Mouse (Mus musculus) myocyte (in vitro differentiated cells): ENCODE measurements around the gene Ikbke.

ENCODE experiments used
- CEBPB ChIP-seq: IDR thresholded peaks from 2 replicates; pipeline ENCODE4 v1.6.1; 2011; ENCODE audit warnings: mild to moderate bottlenecking, moderate library complexity; ENCODE audit not compliant: poor library complexity, insufficient read depth, severe bottlenecking
- MAX ChIP-seq: IDR thresholded peaks from one replicate; pipeline ENCODE4 v1.6.1; 2011; ENCODE audit warnings: low read depth, mild to moderate bottlenecking, control low read depth
- MYOD1 ChIP-seq, 3 experiments: IDR thresholded peaks; one replicate each; pipeline ENCODE4 v1.6.1; 2011; ENCODE audit warnings: control low read depth in 2 of 3, low read depth in 2 of 3, mild to moderate bottlenecking in 2 of 3, moderate library complexity in 1 of 3; ENCODE audit not compliant: insufficient read length in 2 of 3, control insufficient read depth in 1 of 3
- POLR2A ChIP-seq: IDR thresholded peaks from one replicate; pipeline ENCODE4 v1.6.1; 2011; ENCODE audit warnings: low read depth, mild to moderate bottlenecking, control low read depth, moderate library complexity; ENCODE audit not compliant: insufficient read length
- POLR2AphosphoS2 ChIP-seq: IDR thresholded peaks from one replicate; pipeline ENCODE4 v1.6.1; 2011; ENCODE audit warnings: low read depth, control low read depth; ENCODE audit not compliant: insufficient read length
- USF1 ChIP-seq: IDR thresholded peaks from one replicate; pipeline ENCODE4 v1.6.1; 2011; ENCODE audit warnings: low read depth, mild to moderate bottlenecking, control low read depth, moderate library complexity

GRCm38 (mm10) chr1:131284167-131284566 lies 4.8 kb upstream of the Ikbke start:
- no peak for TF ChIP-seq USF1
- TF ChIP-seq POLR2A = no peak
- no peak for TF ChIP-seq CEBPB
- peak; percentile 22 for TF ChIP-seq POLR2AphosphoS2
- TF ChIP-seq MAX = no peak
- no peak for TF ChIP-seq MYOD1 (IDR thresholded peaks at IDR 0.05; ENCODE audit: control insufficient read depth in 1 of 3, insufficient read length in 2 of 3, low read depth in 2 of 3)
